Mouse (Mus musculus): Measurements from ENCODE around the gene Mucl3.
A peak's percentile ranks its signal among the peaks of the same experiment; 100 is the strongest.

Mucl3 gene

DNA sequence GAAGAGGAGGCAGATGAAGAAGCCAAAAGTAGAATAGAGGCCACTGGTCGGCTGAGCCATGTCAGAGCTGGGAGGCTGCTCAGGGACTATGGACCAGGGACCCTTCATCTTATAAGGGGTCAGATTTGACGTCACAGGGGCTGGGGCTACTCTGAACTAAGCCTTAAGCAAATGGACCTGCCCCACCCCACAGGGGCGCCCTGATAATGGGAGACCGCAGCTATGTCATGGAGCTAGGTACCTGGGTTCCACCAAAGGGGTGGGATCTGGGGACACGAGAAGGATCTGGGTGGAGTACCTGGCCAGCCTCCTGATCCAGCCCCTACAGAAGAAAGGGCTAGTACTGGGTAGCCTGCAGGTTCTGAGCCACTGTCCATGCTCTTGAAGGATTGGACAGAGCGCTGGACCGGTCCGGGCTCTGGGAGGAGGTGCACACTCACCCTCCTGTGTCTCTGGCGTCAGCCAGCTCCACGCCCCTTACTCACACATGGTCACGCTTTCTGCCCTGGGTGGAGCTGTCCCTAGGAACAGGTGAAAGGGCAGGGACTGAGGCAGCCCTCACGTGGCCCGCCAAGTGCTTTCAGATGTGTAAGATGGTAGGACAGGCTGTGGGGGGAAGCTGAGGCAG lies at the start of gene Mucl3:
Mucl3 (minus strand) TSS at position 87 of the 628 bp plus-strand sequence.
- DNase-seq (ENCODE audit: low spot score in 2 of 2): no peak

GRCm38 (mm10) chr17:35692368-35692767 lies 48.9 kb upstream of the Mucl3 start:
- no peak for DNase-seq (ENCODE audit: low spot score in 2 of 2)

- no peak for DNase-seq (ENCODE audit: low spot score in 2 of 2)
Measured at GRCm38 (mm10) chr17:35691811-35692210, 48.3 kb upstream of the Mucl3 start.

DNA sequence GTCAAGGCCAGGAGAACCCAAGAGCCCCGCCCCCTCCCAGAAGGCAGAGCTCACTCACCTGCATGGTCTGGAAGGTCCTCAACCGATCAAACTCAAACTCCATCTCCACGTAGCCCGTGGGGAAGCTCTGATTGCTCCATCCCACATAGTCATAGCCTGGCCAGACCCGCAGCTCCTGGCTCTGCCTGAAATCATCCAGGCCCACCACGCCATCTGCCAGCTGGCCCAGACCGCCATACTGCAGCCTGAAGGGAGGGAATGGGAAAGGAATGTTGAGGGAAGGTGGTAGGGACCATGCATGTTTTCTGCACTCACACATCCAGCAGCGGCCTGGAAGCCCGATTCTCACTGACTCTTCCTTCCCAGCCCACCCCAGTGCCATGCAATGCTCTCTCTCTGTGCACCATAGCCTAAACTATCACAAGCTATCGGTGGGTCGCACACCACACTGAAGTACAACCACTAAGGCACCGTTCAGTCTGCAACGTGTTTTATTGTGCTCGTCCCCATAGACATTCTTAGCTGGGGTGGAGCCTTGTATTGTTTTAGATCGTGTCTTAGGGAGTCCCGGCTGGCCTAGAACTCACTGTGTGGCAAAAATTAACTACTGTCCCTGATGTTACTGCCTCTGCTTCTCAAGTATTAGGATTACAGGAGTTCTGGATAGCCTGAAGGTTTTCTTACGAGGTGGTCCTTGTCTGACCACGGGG lies 46.6 kb upstream of the Mucl3 start:
- DNase-seq (ENCODE audit: low spot score in 2 of 2): no peak

DNA sequence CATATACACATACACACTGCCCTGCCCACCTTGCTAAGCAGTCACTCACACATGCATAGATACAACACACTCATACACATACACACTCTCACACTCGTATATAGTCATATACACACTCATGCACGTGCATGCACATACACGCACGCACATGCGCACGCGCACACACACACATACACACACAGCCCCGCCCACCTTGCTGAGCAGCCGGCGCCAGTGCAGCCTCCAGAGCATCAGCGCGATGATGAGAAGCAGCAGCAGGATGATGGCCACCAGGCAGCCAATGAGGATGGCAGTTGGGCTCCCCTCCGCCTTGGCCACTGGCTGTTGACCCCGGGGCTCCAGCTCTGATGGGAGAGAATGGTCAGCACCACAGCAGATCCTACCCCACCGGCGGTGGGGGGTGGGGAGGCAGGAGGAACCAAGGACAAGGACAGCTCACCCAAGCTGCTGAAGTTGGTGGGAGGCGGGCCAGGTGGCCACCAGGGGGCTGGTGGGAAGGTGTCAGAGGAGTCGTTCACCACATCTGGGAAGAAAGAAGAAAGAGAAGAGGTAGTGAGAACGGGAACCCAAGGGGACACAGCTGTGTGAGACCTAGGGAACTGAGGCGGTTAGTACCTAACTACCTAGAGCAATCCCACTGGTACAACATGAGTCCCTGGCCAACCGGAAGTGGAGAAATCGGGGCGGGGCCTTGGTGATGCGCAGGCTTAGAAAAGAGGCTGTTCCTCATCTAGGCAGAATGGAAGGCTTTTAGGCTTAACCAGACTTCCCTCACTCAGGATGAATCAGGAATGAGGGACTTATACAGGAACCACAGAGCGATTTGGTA lies 45.1 kb upstream of the Mucl3 start:
- DNase-seq (ENCODE audit: low spot score in 2 of 2): peak in 1 of 2 experiments; percentile 64

GRCm38 (mm10) chr17:35685061-35685460 lies 41.6 kb upstream of the Mucl3 start:
- no peak for DNase-seq (ENCODE audit: low spot score in 2 of 2)

DNA sequence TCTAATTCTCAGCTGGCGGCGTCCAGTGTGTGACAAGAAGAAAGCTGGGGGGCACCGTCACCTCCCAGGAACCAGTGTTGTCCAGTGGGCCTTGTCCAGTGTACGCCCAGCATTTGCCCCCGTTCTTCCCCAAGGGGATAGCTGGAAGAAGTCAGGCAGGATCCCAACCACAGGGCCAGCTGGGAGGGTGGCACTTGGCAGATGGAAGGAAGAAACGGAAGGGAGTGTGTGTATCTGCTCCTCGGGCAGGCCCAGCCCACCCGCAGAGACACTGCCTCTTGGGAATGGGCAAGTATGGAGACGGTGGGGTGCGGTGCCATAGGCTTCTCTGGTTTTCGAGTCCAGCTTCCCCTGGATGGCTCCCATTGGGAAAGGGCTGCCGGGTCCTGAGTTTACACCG lies 38.5 kb upstream of the Mucl3 start:
- DNase-seq (ENCODE audit: low spot score in 2 of 2): no peak

- no peak for DNase-seq (ENCODE audit: low spot score in 2 of 2)
Measured at GRCm38 (mm10) chr17:35680591-35680990, 37.1 kb upstream of the Mucl3 start.

DNA sequence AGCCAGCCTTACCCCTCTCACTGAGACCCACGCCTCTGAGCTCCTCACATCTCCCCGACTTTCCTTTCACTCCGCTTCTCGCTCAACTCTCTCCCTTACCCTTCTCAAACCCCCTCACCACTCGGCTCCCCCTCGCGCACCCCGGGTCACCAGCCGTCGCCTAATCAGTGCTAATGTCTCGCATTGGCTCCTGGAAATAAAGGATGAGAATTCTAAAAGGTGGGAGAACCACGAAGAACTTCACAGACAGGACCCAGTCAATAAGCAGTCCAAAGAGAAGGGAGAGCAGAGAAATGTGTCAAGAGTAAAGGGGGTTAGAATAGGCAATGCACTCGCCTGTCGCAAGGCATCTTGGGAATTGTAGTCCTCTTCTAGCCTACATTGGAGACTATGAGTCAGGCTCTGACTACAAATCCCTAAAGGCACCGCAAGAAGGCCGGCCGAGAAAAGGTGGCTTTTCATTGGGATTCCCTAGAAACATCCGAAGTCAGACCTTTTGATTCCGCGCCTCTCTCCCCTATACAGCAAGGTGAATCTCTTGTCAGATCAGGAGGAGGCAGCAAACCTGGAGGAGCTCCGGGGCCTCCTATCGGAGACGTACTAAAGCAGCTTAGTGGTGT lies 30.0 kb upstream of the Mucl3 start, which contains the start of gene Gtf2h4:
Gtf2h4 (minus strand) TSS at position 324 of the 620 bp plus-strand sequence.
- DNase-seq (ENCODE audit: low spot score in 2 of 2): peak; percentile 92 to 93

DNA sequence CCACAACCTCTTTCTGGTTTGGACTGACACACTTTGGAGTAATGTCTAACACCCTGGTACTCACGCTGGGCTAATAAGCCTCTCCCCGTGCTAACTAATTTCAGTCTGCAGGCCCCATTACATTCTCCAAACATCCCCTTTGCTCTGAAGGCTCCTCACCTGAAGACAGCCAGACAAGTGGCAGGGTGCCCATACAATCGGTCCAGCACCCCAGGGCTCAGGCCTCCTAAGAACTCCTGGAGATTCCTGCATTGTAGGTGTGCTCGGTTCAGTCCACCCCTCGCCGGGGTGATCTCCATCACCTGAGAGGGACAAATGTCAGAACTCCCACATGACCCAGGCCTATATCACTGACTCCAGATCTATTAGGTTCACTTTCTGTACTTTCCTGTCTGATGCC lies 29.0 kb upstream of the Mucl3 start:
- DNase-seq (ENCODE audit: low spot score in 2 of 2): peak in 1 of 2 experiments; percentile 25

- DNase-seq (ENCODE audit: low spot score in 2 of 2): peak; percentile 80 to 89
Measured at GRCm38 (mm10) chr17:35671846-35672245, 28.4 kb upstream of the Mucl3 start.

DNA sequence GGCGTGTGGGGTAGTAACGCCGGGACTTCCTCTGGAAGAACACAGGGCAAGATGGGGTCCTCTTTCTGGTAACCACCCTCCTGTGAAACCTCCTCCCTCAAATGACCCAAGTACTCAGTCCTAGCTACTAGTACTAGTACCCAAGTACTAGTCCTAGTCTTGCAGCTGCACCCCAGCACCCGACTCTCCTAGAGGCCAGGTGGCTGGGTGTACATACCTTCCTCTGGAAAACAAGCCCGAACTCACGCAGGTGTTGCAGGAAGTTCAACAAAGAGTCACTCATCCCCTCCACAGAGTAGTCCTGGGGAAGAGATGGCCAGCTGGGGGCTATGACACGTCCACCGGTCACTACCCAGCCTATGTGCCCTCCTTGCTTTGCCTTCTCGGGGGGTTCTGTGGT lies 26.2 kb upstream of the Mucl3 start:
- DNase-seq (ENCODE audit: low spot score in 2 of 2): peak; percentile 60 to 72

DNA sequence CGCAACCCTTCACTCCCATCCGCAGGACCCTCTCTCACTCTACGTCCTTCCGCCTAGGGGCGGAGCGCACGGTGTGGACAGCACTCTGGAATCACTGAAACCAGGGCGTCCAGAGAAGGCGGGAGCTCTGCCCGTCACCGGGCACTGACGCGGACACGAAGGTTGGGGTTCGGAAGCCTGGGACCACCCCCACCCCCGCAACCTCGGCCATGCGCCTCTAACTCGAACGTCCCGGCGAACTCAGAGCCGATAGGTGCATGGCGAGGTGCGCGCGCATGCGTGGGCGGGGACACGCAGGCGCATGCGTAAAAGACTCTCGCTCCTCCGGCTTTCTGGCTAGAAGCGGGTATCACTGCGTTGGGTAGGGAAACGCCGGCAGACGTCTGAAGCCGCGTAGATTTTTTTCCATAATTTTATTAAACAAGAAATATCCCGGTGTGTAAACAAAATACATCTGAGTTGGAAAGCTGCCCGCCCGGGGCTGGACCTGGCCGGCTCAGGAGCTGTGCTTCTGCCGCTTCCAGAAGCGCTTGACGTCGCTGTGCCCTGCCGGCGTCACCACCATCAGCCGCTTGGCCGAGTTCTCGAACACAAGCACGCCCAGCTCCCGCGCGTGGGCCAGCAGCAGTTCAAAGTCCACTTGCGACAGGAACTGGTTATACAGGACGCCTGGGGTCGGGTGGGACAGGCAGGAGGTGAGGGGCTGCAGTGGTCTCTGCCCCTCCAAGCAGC lies 24.0 kb upstream of the Mucl3 start, which contains the start of gene Vars2:
Vars2 (minus strand) TSS at position 259 of the 732 bp plus-strand sequence.
- DNase-seq (ENCODE audit: low spot score in 2 of 2): peak; percentile 94 to 98

GRCm38 (mm10) chr17:35666851-35667256 lies 23.4 kb upstream of the Mucl3 start:
- DNase-seq (ENCODE audit: low spot score in 2 of 2): peak; percentile 42 to 48

GRCm38 (mm10) chr17:35665957-35666515 lies 22.5 kb upstream of the Mucl3 start:
- DNase-seq (ENCODE audit: low spot score in 2 of 2): peak; percentile 50 to 56

DNA sequence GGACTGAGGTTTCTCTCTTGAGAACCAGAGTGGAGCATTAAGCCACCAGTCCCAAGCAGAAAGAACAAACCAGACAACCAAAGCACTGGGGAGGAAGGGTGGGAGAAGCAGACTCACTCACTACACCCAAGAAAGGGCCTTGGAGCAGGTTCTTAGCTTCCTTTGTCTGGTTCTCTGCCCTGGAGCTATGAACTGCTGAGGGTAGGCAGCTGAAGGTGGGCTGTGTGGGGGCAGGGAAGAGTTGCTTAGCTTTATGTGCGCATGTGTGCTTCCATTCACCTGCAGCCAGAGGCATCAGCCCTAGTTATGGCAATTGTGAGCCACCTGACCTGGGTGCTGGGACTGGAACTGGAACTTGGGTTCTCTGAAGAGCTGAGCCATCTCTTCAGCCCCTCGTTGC lies 9.6 kb upstream of the Mucl3 start:
- DNase-seq (ENCODE audit: low spot score in 2 of 2): no peak

DNA sequence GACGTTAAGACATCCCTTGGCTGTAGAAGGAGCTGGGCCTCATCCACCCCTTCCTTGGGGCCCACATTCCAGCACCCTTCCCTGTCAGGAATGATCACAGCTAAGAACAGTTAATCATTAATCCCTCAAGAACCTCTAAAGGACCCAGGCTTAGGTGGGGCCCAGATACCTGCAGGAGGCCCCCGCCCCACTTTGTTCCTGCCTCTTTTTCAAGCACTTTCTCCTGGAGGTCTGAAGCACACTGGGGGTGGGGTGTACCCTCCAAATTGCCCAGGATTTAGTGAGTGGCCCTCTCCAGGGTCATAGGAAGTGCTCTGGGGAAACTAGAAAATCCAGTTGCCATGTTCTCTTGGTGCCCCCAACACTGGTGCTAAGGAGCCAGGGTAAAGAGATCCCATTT lies 5.9 kb upstream of the Mucl3 start:
- DNase-seq (ENCODE audit: low spot score in 2 of 2): no peak

GRCm38 (mm10) chr17:35639352-35639751 lies 4.1 kb downstream of the Mucl3 start:
- DNase-seq (ENCODE audit: low spot score in 2 of 2): no peak

GRCm38 (mm10) chr17:35638475-35639190 lies 4.9 kb downstream of the Mucl3 start:
- DNase-seq (ENCODE audit: low spot score in 2 of 2): peak; percentile 64 to 65

DNA sequence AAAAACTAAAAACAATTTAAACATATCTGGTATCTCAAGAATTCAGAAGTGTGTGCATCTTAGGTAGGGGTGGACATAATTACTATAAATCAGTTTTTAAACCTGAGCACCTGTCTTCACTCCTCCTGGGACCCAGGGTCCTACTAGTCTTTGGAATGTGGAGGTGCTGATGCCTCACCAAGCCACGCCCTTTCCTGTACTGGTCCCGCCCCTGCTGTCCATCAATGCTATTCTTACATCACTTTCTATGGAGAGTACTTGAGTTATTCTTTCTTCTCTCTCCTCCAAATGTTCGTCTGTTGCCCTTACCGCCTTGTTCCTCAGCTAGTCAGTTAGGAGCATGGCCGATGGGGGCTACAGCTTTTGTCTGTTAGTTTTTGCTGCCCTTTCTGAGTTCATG lies 7.1 kb downstream of the Mucl3 start:
- no peak for DNase-seq (ENCODE audit: low spot score in 2 of 2)

Data from thymus, postnatal 10 days (tissue).